Mouse (Mus musculus) stomach, postnatal 0 days (tissue): ENCODE measurements around the gene Ctnnb1. TPM values are rescaled to one million over a fixed set of nuclear protein-coding genes. Genes with fewer than 3 reads are reported as not detected.

ENCODE experiments used
- ATAC-seq: fragments of 200-750 bp; cut with Nextera tagmentation; 2 replicates; pipeline ENCODE4 v1.8.0; 2017; ENCODE audit not compliant: low FRiP score, low TSS enrichment
- DNase-seq: peaks from one replicate; pipeline ENCODE4 v3.0.0-alpha.2; 2016; ENCODE audit warnings: low spot score
- H3K27ac ChIP-seq: fragments of 300-500 bp; sonication (generic); replicated peaks from 2 replicates; pipeline ENCODE4 v1.5.1; 2014; ENCODE audit warnings: mild to moderate bottlenecking, control low read depth
- H3K27me3 ChIP-seq: fragments of 300-500 bp; sonication (generic); 2 replicates; pipeline ENCODE4 v1.6.1; 2014; ENCODE audit warnings: low read length; ENCODE audit not compliant: control insufficient read depth, insufficient read depth
- H3K36me3 ChIP-seq: fragments of 300-500 bp; sonication (generic); 2 replicates; pipeline ENCODE4 v1.6.1; 2014; ENCODE audit warnings: low read length, mixed read lengths; ENCODE audit not compliant: control insufficient read depth, insufficient read depth
- H3K4me1 ChIP-seq: fragments of 300-500 bp; sonication (generic); replicated peaks from 2 replicates; pipeline ENCODE4 v1.6.1; 2014; ENCODE audit warnings: antibody characterized with exemption; ENCODE audit not compliant: control insufficient read depth, insufficient read depth
- H3K4me2 ChIP-seq: fragments of 300-500 bp; sonication (generic); replicated peaks from 2 replicates; pipeline ENCODE4 v1.6.1; 2014; ENCODE audit warnings: low read depth, mild to moderate bottlenecking, control low read depth, moderate library complexity
- H3K4me3 ChIP-seq: fragments of 300-500 bp; sonication (generic); 2 replicates; pipeline ENCODE4 v1.5.1; 2014; ENCODE audit warnings: low read depth, low read length, control low read depth
- H3K9ac ChIP-seq: fragments of 300-500 bp; sonication (generic); 2 replicates; pipeline ENCODE4 v1.6.1; 2014; ENCODE audit warnings: mild to moderate bottlenecking, low read length, control low read depth, mixed read lengths
- H3K9me3 ChIP-seq: fragments of 300-500 bp; sonication (generic); 2 replicates; pipeline ENCODE4 v1.6.1; 2016; ENCODE audit warnings: low read length; ENCODE audit not compliant: control insufficient read depth
- CTCF ChIP-seq: IDR thresholded peaks from 2 replicates; pipeline ENCODE4 v1.5.1; 2016; ENCODE audit warnings: antibody characterized with exemption, low read depth, mild to moderate bottlenecking, moderate library complexity
- EP300 ChIP-seq: optimal IDR thresholded peaks from 2 replicates; pipeline ENCODE3; 2016; ENCODE audit warnings: antibody characterized with exemption
- WGBS: fragments of 180-500 bp; shearing (Covaris S2); extraction: QIAGEN DNeasy Blood & Tissue Kit; methylation state at CpG from one replicate; pipeline ENCODE4 v1.1.7; 2014; 5-methylcytosine and 5-hydroxymethylcytosine counted together
- polyA plus RNA-seq: library from polyadenylated mRNA; unstranded; fragments of >200 nt; fragmentation: Nextera tagmentation; extraction: Ambion mirVana; gene quantifications from 2 replicates; pipeline ENCODE4 v1.2.1, GENCODE M21; 2015

The Ctnnb1 gene
- polyA plus RNA-seq, 1 experiment from 2014 or later: 220 TPM

- 53% methylated on average over 12 of the region's 12 CpGs for WGBS
- H3K27me3 ChIP-seq: no peaks in the 10 kb centered on the region
- TF ChIP-seq CTCF (no peak), EP300 (no peak)
- H3K9ac ChIP-seq: no peak overlapping the region
- H3K36me3 ChIP-seq: no peaks in the 10 kb centered on the region
- H3K4me1 ChIP-seq: no peaks in the 10 kb centered on the region
- peak; percentile 90 for ATAC-seq
- DNase-seq: peak; percentile 79
- H3K4me2 ChIP-seq: no peak overlapping the region
- H3K4me3 ChIP-seq: no peak overlapping the region
- peak overlapping the region; percentile 77 for H3K27ac ChIP-seq
- H3K9me3 ChIP-seq: no peaks in the 10 kb centered on the region
Measured at GRCm38 (mm10) chr9:120900338-120901274, 28.4 kb upstream of the Ctnnb1 start.

DNA sequence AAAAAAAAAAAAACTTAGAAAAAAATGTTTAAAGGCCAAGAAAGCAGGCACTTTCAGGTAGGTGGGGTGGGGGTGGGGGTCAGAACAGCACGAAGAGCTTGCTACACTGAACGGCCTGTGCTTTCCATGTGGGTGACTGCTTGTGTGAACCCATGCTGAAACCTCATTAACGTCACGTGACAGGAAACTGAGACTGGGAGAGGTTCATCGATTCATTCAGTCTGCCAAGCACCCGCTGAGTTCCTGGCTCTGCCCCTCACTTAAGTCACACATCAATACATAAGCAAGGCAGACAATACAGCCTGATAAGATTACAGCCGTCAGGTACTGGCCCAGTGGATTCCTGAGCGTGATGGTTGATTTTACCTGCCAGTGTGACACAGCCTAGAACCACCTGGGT is 26.5 kb upstream of the Ctnnb1 start:
- ATAC-seq: peak; percentile 42; the same call in 1 of the 2 replicates
- Histone ChIP-seq H3K4me3 (no peak overlapping the region), H3K9ac (no peak overlapping the region), H3K36me3 (no peaks in the 10 kb centered on the region), H3K27me3 (no peaks in the 10 kb centered on the region), H3K4me2 (no peak overlapping the region), H3K27ac (no peak overlapping the region), H3K4me1 (no peaks in the 10 kb centered on the region), H3K9me3 (no peaks in the 10 kb centered on the region)
- TF ChIP-seq EP300: no peak
- no peak for TF ChIP-seq CTCF
- WGBS: 66% methylated on average over 8 of the region's 8 CpGs
- DNase-seq: no peak

DNA sequence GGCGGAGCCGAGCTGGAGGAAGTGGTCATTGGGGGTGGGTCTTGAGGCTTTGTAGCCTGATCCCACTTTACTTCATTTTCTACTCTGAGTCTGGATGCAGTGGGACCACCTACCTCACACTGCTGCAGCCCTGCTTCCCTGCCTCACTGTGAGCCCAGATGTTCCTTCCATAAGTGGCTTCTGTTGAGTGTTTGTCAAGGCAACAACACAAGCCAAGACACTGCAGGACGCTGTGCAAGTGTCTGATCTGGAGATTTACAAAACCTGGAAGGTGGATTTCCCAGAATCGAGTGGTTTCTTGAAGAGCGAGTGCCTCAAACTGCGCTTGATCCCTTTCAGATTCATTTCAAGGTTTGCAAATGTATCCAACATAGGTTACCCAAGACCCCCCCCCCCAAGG is 20.6 kb upstream of the Ctnnb1 start:
- Histone ChIP-seq H3K4me1 (no peaks in the 10 kb centered on the region), H3K27ac (no peak overlapping the region), H3K4me2 (no peak overlapping the region), H3K4me3 (no peak overlapping the region), H3K36me3 (no peaks in the 10 kb centered on the region), H3K27me3 (no peaks in the 10 kb centered on the region), H3K9ac (no peak overlapping the region), H3K9me3 (no peaks in the 10 kb centered on the region)
- 83% methylated on average over 6 of the region's 6 CpGs for WGBS
- no peak for DNase-seq
- ATAC-seq: no peak
- TF ChIP-seq EP300 (no peak), CTCF (no peak)

GRCm38 (mm10) chr9:120913152-120913551 is 15.9 kb upstream of the Ctnnb1 start:
- Histone ChIP-seq H3K9ac (no peak overlapping the region), H3K9me3 (no peaks in the 10 kb centered on the region), H3K27me3 (no peaks in the 10 kb centered on the region), H3K36me3 (no peaks in the 10 kb centered on the region), H3K4me1 (no peaks in the 10 kb centered on the region), H3K4me2 (no peak overlapping the region), H3K27ac (no peak overlapping the region), H3K4me3 (no peak overlapping the region)
- ATAC-seq: peak; percentile 28; the same call in 1 of the 2 replicates
- TF ChIP-seq EP300 (no peak), CTCF (no peak)
- WGBS: 50% methylated on average over 13 of the region's 13 CpGs
- no peak for DNase-seq

DNA sequence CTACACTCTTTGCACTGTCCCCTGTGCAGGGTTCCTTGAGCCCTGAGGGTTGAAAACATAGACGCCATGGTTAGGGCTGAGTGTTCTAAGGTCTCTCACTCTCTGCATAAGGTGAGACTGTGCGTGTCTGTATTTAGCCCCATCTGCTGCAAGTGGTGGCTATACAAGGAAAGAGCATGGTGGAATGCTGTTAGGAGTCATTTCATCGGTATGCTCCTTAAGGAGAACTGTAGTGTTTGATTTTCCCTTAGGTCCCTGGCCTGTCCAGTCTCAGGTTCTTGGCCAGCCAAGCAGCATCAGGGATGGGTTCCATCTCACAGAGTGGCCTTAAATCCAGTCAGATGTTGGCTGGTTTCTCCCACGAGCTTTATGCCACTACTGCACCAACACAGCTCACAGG is 14.6 kb upstream of the Ctnnb1 start:
- H3K9ac ChIP-seq: no peak overlapping the region
- WGBS: 80% methylated on average over 4 of the region's 4 CpGs
- no peaks in the 10 kb centered on the region for H3K9me3 ChIP-seq
- no peak overlapping the region for H3K4me2 ChIP-seq
- H3K4me3 ChIP-seq: no peak overlapping the region
- no peak for DNase-seq
- H3K27me3 ChIP-seq: no peaks in the 10 kb centered on the region
- H3K36me3 ChIP-seq: no peaks in the 10 kb centered on the region
- 0 out of 2 replicates have a peak overlapping the region, but pooled peaks have one; percentile 18 for H3K27ac ChIP-seq
- no peaks in the 10 kb centered on the region for H3K4me1 ChIP-seq
- TF ChIP-seq EP300: no peak
- no peak for TF ChIP-seq CTCF
- no peak for ATAC-seq

GRCm38 (mm10) chr9:120914877-120915459 is 14.0 kb upstream of the Ctnnb1 start:
- no peak overlapping the region for H3K4me3 ChIP-seq
- TF ChIP-seq EP300 (no peak), CTCF (peak; percentile 67)
- WGBS: 83% methylated on average over 14 of the region's 14 CpGs
- H3K9me3 ChIP-seq: no peaks in the 10 kb centered on the region
- DNase-seq (peak; percentile 48), ATAC-seq (no peak)
- no peak overlapping the region for H3K9ac ChIP-seq
- H3K4me2 ChIP-seq: no peak overlapping the region
- H3K36me3 ChIP-seq: no peaks in the 10 kb centered on the region
- H3K27ac ChIP-seq: 0 out of 2 replicates have a peak overlapping the region, but pooled peaks have one; percentile 18
- H3K27me3 ChIP-seq: no peaks in the 10 kb centered on the region
- no peaks in the 10 kb centered on the region for H3K4me1 ChIP-seq
